Mouse (Mus musculus) cerebellum, adult 18-20 months (tissue): ENCODE results near the gene Klhl29.

Source experiments
- DNase-seq, 2 experiments: peaks; one replicate each; pipeline ENCODE4 v3.0.0; 2021

Klhl29 gene

GRCm38 (mm10) chr12:5214266-5214665 is 161.2 kb downstream of the Klhl29 start:
- no peak for DNase-seq

- peak; percentile 23 to 33 for DNase-seq
These were observed 162.0 kb downstream of the Klhl29 start for GRCm38 (mm10) chr12:5213339-5214104.

GRCm38 (mm10) chr12:5211884-5212283 is 163.6 kb downstream of the Klhl29 start:
- DNase-seq, result no peak

GRCm38 (mm10) chr12:5210786-5211185 is 164.7 kb downstream of the Klhl29 start:
- no peak for DNase-seq

GRCm38 (mm10) chr12:5207941-5208905 is 167.3 kb downstream of the Klhl29 start:
- DNase-seq, result no peak

- no peak for DNase-seq
These were observed 168.3 kb downstream of the Klhl29 start for GRCm38 (mm10) chr12:5207172-5207571.

- no peak for DNase-seq
These were observed 171.2 kb downstream of the Klhl29 start for GRCm38 (mm10) chr12:5204071-5204840.

- DNase-seq, result no peak
These were observed 172.1 kb downstream of the Klhl29 start for GRCm38 (mm10) chr12:5203385-5203784.

GRCm38 (mm10) chr12:5198254-5198653 is 177.2 kb downstream of the Klhl29 start:
- DNase-seq, result no peak

GRCm38 (mm10) chr12:5194176-5194575 is 181.3 kb downstream of the Klhl29 start:
- no peak for DNase-seq

- no peak for DNase-seq
These were observed 183.1 kb downstream of the Klhl29 start for GRCm38 (mm10) chr12:5192380-5192718.

GRCm38 (mm10) chr12:5191628-5192379 is 183.7 kb downstream of the Klhl29 start:
- DNase-seq, result peak; percentile 25 to 36

- no peak for DNase-seq
These were observed 184.3 kb downstream of the Klhl29 start for GRCm38 (mm10) chr12:5191206-5191605.

GRCm38 (mm10) chr12:5189446-5190150 is 185.9 kb downstream of the Klhl29 start:
- DNase-seq, result no peak

GRCm38 (mm10) chr12:5188899-5189298 is 186.6 kb downstream of the Klhl29 start:
- DNase-seq, result no peak

- peak in 1 of 2 experiments; percentile 23 for DNase-seq
These were observed 187.6 kb downstream of the Klhl29 start for GRCm38 (mm10) chr12:5187773-5188333.

- DNase-seq, result peak; percentile 69 to 80
These were observed 188.8 kb downstream of the Klhl29 start for GRCm38 (mm10) chr12:5186645-5187044.

- no peak for DNase-seq
These were observed 189.9 kb downstream of the Klhl29 start for GRCm38 (mm10) chr12:5185603-5186002.

GRCm38 (mm10) chr12:5182586-5182985 is 192.9 kb downstream of the Klhl29 start:
- no peak for DNase-seq

GRCm38 (mm10) chr12:5182165-5182564 is 193.3 kb downstream of the Klhl29 start:
- DNase-seq, result no peak

GRCm38 (mm10) chr12:5176716-5177341 is 198.7 kb downstream of the Klhl29 start:
- DNase-seq, result no peak
